Mouse (Mus musculus) cerebellum, adult 9-10 months (tissue): ENCODE measurements around the gene Ube2d1.
A peak's percentile ranks its signal among the peaks of the same experiment; 100 is the strongest.

ENCODE experiments used
- DNase-seq: peaks from one replicate; pipeline ENCODE4 v3.0.0; 2022

The Ube2d1 gene

GRCm38 (mm10) chr10:71284511-71285125 is 444 bp downstream of the Ube2d1 start:
- DNase-seq: peak; percentile 56

GRCm38 (mm10) chr10:71284131-71284510 is 941 bp downstream of the Ube2d1 start:
- no peak for DNase-seq

DNA sequence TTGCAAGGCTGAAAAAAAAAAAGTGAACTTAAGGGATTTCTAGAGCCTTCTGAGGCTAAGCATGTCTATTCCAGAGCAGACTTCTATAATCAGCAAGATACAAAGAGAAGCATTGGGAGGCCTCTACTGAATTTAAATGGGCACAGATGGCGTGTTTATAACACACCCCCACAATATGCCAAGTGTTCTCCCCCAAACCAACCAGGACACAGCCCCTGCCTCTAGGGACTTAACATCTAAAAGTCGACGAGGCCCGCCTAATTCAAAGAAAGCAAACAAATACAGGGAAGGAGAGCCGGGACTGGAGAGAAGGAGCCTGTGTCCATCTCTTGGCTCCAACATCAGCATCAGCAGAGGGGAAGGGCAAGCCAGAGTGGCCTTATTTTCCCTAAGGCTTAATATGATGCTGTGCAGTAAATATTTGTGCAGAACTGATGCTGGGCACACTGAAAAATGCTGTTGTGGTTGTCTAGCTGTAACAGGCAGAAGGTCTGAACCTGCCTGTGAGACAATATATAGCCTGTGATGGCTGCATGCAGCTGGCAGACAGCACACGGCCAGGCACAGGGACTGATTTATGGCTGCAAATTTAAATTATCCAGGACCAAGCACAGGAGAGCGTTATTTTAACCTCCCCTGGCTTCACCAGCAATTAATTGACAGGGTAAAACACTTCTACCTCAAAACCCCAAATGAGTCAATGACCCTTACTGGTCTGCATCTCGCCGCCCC is 11.9 kb downstream of the Ube2d1 start:
- peak; percentile 58 for DNase-seq

GRCm38 (mm10) chr10:71267973-71268372 is 17.1 kb downstream of the Ube2d1 start:
- DNase-seq: no peak

DNA sequence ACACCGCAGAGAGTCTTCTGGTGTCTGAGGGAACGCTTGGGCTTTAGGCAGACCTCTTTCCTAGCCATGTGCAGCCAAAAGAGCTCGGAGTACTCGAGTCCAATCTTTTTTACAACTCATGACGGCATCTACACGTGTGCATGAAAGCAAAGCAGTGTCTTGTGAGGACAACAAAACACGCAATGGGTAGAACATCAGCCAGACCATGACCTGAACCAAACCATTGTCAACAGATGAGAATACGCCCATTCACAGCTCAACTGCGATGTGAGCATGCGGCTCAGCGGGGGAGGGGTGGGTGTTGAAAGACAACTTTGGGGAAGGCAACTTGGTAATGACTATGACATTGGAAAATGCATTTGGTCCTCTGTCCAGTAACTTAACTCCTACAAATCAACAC is 17.6 kb downstream of the Ube2d1 start:
- no peak for DNase-seq

DNA sequence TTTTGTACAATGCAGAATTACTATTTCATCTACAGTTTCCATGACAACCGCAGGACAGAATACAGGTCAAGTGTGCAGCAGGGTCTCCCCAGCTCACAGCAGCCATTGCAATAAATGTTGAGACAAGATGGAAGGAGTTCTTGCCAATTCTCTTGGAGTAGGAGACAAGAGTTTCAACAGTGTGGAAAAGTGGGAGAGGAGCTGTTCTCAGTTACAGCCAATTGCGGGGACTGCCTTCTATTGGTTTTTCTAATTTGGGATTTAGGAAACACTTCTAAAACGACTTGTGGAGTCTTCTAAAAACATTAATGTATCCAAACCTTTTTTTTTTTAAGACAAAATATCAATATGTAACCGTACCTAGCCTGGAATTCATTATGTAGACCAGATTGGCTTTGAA is 20.0 kb downstream of the Ube2d1 start:
- no peak for DNase-seq

- no peak for DNase-seq
Observed at GRCm38 (mm10) chr10:71261637-71262036, 23.4 kb downstream of the Ube2d1 start.

- DNase-seq: no peak
Observed at GRCm38 (mm10) chr10:71258943-71259342, 26.1 kb downstream of the Ube2d1 start.

GRCm38 (mm10) chr10:71258516-71258915 is 26.5 kb downstream of the Ube2d1 start:
- no peak for DNase-seq

DNA sequence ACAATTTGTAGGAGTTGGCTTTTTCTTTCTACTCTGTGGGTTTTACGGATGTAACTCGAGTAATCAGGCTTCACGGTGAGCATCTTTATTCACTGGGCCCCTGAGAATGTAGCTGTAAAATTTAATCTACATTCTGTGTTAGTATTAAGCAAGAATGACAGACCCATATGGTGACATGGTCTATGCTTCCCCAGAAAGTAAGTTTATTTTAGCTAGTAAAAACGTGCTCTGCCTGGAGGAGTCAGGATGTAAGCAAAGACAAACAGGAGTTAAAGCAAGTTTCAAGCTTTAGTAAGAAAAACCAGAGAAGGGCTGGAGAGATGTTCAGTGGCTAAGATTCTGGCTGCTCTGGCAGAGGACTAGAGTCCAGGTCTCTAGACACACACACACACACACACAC is 31.9 kb downstream of the Ube2d1 start:
- DNase-seq: no peak

DNA sequence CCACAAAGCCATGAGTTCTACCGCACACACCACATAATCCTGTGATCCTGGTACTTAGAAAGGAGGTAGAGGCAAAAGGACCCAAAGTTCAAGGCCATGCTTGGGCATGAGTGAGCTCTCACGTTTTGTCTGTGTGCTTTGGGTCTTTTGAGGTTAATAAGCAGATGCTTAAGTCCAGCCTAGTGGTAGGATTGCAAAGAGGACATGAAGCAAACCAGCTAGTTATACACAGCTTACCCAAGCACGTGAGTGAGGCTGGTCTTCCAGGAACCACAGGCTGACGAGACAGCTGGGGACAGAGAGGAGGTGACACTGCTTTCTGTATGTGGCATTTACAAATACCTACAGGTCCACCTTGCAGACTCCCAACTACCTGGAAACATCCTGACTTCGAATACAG is 32.6 kb downstream of the Ube2d1 start:
- no peak for DNase-seq

DNA sequence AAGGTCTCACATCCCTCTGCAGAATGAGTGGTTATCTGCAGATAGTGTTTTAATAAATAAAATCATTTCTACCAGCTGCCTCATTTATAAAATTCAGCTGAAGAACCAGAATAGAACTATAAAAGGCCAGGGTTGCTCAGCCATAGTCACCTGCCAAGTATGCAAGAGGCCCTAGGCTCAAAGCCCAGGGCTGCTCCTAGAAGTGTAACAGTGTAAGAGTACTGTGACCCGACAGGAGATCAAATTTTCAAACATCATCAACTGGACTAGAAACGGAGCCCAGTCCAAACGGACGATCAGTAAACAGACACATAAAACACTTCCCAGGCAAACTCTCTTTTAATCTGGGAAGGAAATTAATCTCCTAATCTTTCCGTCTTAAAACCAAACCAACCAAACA is 33.2 kb downstream of the Ube2d1 start:
- peak; percentile 44 for DNase-seq

GRCm38 (mm10) chr10:71251256-71251655 is 33.8 kb downstream of the Ube2d1 start:
- peak; percentile 46 for DNase-seq

DNA sequence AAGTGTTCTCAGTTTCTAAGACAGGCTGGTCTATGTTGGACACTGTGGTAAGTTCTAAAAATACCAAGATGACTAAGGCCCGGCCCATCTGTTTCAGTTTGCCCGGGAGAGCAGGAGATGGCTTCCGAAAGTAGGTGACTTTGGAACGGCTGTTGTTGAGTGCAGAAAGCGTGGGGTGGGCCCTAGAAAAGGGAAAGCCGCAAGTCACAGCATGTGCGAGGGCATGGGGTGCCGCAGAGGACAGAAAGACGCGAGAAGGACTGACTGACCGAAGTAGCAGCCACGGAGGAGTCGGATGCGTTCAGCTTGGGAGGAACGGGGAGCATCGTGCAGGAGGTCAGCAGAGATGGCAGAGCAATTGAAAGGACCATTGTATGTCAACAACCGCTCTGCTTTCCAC is 34.6 kb downstream of the Ube2d1 start:
- peak; percentile 91 for DNase-seq

GRCm38 (mm10) chr10:71249086-71249880 is 35.8 kb downstream of the Ube2d1 start:
- DNase-seq: peak; percentile 61

- peak; percentile 20 for DNase-seq
Observed at GRCm38 (mm10) chr10:71246956-71247355, 38.1 kb downstream of the Ube2d1 start.

GRCm38 (mm10) chr10:71239479-71240120 is 45.5 kb downstream of the Ube2d1 start:
- DNase-seq: no peak

DNA sequence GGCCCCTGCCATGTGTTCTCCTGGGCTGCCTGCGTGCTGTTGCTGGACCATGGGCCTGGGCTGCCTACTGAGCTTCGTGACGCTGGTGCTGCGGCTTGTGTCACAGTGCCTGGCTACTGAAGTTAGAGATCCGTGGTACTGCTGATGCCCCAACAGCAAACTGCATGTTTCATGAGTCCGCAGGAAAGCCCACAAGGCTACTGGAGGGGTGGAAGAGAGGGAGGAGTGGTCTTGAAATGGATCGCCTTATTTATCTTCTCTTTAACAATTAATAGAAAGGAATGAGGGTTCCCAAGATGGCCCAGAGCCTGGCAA is 46.9 kb downstream of the Ube2d1 start, which contains the start of gene Tfam:
Tfam (minus strand) TSS at position 41 of the 315 bp plus-strand sequence.
- no peak for DNase-seq

DNA sequence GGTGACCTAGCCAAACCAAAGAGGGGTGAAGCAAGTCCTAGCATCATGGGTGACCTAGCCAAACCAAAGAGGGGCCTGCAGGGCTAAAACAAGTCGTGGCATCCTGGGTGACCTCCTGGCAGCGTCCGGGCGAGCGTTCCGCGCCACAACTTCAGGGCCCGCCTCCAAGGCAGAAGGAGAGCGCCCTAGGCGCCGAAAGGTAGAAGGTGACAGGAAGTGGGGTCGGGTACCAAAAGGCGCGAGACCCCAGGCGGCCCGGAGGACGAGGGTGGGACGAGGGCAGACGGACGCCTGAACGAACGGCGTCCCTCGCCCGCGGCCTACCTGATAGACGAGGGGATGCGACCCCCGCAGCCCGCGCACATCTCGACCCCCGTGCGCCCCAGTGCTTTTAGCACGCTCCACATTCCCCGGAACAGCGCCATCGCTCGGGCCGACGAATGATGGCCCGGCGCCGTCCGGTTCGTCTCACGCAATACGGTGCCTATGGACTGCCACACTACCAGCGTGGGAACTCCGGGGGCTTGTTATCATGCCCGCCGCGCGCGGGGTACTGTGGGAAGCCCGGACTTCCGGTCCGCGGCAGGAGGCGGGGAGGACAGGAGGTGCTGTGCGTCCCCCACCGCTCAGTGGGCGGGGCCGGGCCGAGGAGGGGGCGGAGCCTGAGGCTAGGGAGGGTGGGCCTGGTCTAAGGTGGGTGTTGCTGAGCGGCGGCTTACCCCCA is 47.4 kb downstream of the Ube2d1 start:
- peak; percentile 96 for DNase-seq

- DNase-seq: no peak
Observed at GRCm38 (mm10) chr10:71234071-71234470, 51.0 kb downstream of the Ube2d1 start.

- peak; percentile 82 for DNase-seq
Observed at GRCm38 (mm10) chr10:71225894-71226293, 59.2 kb downstream of the Ube2d1 start.

DNA sequence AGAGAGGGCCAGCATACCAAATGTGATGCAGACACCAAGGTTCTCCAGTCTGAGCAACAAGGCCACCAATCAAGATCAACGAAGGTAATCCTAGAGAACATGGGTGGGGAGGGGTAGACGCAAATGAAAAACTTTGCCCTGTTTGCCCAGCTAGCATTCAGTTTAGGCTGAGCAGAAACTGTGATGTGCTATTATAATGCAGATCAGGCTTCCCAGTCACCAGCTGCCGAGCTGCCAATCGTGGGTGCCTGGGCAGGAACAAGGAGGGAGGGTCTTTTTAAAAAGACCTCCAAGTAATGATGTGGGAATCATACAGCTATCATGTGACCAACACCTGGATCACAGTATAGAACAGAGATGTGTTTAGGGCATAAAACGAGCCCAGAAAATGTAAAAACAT is 62.0 kb downstream of the Ube2d1 start:
- DNase-seq: no peak

DNA sequence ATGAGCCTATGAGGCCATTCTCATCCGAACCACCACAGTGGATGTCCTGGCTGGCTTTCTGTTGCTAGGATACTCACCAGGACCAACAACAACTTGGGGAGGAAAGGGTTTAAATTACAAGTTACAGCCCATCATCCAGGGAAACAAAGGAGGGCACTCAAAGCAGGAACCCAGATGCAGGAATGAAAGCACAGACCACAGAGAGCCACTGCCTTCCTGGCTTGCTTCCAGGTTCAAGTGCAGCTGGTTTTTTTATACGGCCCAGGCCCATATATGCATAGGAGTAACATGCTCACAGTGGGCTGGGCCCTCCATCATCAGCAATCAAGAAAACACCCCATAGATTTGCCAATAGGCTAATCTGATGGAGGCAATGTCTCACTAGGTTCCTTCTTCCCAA is 62.4 kb downstream of the Ube2d1 start:
- no peak for DNase-seq
